Mouse (Mus musculus) olfactory bulb, adult 2 months (tissue): ENCODE results near the gene Ank3.

Experiments
- CTCF ChIP-seq: fragments of 200-500 bp; IDR thresholded peaks from 2 replicates; pipeline ENCODE4 v1.5.1; 2012; ENCODE audit warnings: low read depth, mild to moderate bottlenecking, low read length, moderate library complexity; ENCODE audit not compliant: insufficient read depth
- POLR2A ChIP-seq: fragments of 200-500 bp; IDR thresholded peaks from 2 replicates; pipeline ENCODE4 v1.6.1; 2012; ENCODE audit warnings: mild to moderate bottlenecking, low read depth, low read length, moderate library complexity; ENCODE audit not compliant: insufficient read depth

DNA sequence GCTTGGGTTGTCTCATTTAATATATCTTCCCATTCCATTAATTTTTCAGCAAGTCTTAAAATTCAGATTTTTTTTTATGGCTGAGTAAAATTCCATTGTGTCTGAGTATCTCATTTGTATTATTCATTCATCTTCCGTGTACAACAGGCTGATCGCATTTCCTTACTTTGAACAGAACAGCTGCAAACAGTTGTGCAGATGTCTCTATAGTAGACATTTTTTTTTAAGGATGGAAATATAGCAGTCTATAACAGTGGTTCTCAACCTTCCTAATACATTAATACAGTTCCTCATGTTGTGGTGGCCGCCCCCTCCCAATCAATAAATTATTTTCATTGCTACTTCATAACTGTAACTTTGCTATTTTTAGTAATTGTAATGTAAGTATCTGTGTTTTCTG is 212.7 kb downstream of the Ank3 start:
- TF ChIP-seq CTCF (no peak), POLR2A (no peak)
